Mouse (Mus musculus): Measurements from ENCODE around the gene Plcl1. TPM values are rescaled to one million over a fixed set of nuclear protein-coding genes. Genes with fewer than 3 reads are reported as not detected.

Plcl1 gene
- total RNA-seq, 2 experiments from 2014 or later = 2.9 to 4.1 TPM

DNA sequence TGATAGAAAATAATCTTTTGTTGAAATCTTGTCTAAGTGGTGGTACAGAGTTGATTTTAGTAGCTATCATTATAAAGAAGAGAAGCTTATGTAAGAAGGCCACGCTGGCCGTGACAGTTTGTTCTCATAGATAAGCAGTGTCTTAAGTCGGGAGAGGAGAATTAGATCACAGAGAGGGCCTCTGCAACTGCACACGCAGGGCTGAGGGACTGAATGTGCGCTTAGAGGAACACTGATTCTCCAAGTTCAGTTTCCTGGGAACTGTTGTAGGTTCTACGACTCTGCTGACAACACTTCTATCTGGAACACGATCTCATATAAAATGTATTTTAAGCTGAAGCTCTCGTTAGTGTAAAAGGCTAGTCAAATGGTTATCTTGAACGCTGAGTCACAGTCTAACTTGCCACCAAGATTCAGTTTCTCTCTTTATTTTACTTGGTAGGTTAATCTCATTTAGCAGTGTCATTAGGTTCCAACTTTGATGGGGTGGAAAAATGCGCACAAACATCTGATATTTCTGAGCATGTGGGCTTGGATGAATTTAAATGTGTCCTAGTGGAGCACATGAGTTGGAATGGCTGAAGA is 288.0 kb downstream of the Plcl1 start:
- intact Hi-C loops (cut with DNase I) = no loop called here
- no peak for DNase-seq

DNA sequence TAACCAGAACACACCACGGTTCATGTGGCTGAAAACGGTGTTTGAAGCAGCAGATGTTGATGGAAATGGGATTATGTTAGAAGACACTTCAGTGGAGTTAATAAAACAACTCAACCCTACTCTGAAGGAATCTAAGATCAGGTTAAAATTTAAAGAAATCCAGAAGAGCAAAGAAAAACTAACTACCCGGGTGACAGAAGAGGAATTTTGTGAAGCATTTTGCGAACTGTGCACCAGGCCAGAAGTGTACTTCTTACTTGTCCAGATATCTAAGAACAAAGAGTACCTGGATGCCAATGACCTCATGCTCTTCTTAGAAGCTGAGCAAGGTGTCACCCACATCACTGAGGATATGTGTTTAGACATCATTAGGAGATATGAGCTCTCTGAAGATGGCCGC is 290.5 kb downstream of the Plcl1 start:
- DNase-seq = no peak
- intact Hi-C loops (cut with DNase I) = no loop called here

- DNase-seq = no peak
- intact Hi-C loops (cut with DNase I) = no loop called here
These were observed 293.8 kb downstream of the Plcl1 start for GRCm38 (mm10) chr1:55699393-55699970.

- DNase-seq = no peak
- intact Hi-C loops (cut with DNase I) = no loop called here
These were observed 294.3 kb downstream of the Plcl1 start for GRCm38 (mm10) chr1:55700016-55700415.

DNA sequence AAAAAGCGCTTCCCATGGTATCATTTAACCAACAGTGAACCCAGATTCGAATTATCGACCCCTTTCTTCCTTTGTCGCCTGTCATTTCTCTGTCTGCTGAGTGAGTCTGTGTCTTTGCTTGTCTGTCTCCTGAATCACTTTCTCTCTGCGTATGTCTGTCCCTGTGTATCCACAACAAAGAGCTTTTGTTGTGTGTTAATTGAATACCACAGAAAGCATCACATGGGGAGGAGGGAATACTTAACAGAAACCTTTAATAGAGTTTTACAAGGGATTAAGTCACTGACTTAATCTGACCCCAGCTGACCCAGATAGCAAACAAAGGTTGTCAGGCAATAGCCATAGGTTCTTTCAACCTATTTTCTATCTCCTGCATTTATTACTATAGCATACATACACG is 295.0 kb downstream of the Plcl1 start:
- intact Hi-C loops (cut with DNase I) = no loop called here
- no peak for DNase-seq

- DNase-seq = no peak
- intact Hi-C loops (cut with DNase I) = no loop called here
These were observed 295.9 kb downstream of the Plcl1 start for GRCm38 (mm10) chr1:55701601-55702000.

GRCm38 (mm10) chr1:55702106-55702505 is 296.4 kb downstream of the Plcl1 start:
- intact Hi-C loops (cut with DNase I) = no loop called here
- no peak for DNase-seq

- no peak for DNase-seq
- intact Hi-C loops (cut with DNase I) = no loop called here
These were observed 299.0 kb downstream of the Plcl1 start for GRCm38 (mm10) chr1:55704707-55705106.

DNA sequence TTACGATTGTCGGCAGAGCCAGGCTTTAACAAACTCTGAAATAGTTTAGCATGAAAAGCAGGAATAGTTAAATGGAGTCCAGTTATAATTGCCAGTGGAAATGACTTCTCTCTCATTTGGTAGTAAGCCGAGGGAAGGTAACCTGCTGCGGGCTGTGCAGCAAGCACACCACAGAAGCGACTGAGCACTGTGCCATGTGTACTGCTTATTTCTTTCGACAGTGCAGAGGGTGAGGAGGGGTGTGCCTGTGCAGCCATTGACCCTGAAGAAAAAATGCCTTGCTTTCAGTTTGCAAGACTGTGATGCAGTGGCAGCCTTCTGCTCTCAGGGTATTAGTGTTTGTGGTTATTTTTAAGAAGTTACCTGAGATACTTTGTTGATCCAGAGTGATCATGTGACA is 299.5 kb downstream of the Plcl1 start:
- intact Hi-C loops (cut with DNase I) = no loop called here
- no peak for DNase-seq

DNA sequence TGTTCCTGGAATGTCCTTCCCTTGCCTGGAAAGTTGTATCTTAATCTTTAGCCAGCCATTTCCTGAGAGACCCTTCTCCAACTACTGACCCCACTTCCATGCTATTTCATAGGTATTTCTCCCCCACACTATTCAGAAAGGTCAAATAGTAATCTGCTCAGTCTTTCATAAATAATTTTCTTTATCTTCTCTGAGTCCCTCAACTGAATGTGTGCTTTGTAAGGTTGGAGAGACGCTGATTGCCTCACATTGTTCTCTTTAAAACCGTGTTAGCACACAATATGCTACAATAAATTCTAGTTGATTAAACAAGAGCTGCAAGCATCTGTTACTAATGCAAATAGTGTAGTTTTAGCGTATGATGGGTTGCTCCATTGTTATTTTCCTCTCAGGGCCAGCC is 300.0 kb downstream of the Plcl1 start:
- no peak for DNase-seq
- intact Hi-C loops (cut with DNase I) = no loop called here

GRCm38 (mm10) chr1:55706933-55707332 is 301.2 kb downstream of the Plcl1 start:
- intact Hi-C loops (cut with DNase I) = no loop called here
- DNase-seq = no peak

GRCm38 (mm10) chr1:55717283-55717803 is 311.6 kb downstream of the Plcl1 start:
- no peak for DNase-seq
- intact Hi-C loops (cut with DNase I) = no loop called here

- no peak for DNase-seq
- intact Hi-C loops (cut with DNase I) = no loop called here
These were observed 319.7 kb downstream of the Plcl1 start for GRCm38 (mm10) chr1:55725428-55725827.

DNA sequence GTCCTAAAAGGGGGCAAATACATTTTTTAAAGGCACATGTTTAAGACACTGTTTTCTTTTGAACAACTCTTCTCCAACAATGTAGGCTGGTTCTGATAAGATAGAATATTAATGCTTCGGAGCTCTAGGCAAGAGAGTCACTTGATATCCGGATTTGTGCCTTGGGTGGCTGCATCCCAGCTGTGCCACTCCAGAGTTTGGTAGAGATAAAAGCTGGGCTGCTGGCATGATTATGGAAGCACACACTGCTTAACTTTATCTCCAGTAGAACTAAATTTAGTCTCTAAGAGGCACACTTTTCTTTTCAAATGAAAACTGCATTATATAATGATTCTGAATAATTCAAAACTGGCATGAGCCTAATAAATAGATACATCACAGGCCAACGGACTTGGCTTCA is 323.6 kb downstream of the Plcl1 start:
- intact Hi-C loops (cut with DNase I) = no loop called here
- no peak for DNase-seq

GRCm38 (mm10) chr1:55732951-55733350 is 327.2 kb downstream of the Plcl1 start:
- intact Hi-C loops (cut with DNase I) = loop anchor here (10.0 kb wide), 1 partner anchor 488 kb away; no protein-coding TSS in a partner anchor
- DNase-seq = no peak

GRCm38 (mm10) chr1:55736054-55736740 is 330.5 kb downstream of the Plcl1 start:
- peak; percentile 62 to 85 for DNase-seq

DNA sequence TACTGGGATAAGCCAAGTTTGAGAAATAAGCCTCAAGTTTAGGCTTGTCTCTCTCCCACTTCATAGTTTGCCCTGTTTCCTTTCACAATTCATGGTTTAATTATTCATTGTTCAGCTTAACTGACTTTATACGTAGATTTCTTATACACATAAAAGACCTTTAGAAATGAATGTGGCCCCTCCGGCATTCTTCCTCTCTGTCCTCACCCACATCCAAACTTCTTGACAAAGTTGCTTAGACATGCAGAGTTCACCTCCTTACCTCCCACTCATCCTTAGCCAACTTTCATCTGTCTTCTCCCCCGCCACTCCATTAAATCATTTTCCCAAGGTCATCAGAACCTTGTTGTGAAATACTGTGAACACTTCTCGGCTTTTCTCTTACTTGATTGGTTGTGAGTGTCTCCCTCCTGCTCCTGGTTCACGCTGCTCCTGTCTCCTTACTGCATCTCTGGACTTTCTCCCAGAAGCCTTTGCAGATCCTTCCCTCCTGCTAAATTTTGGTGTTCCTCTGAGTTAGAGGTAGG is 331.1 kb downstream of the Plcl1 start:
- DNase-seq = no peak
- intact Hi-C loops (cut with DNase I) = loop anchor here (1.0 to 10.0 kb wide), 3 partner anchors 100 to 492 kb away; no protein-coding TSS in a partner anchor

More at GRCm38 (mm10) chr1:55736054-55736740, 330.5 kb downstream of the Plcl1 start:
- intact Hi-C loops (cut with DNase I) = loop anchor here (1.0 to 10.0 kb wide), 3 partner anchors 101 to 491 kb away; no protein-coding TSS in a partner anchor

DNA sequence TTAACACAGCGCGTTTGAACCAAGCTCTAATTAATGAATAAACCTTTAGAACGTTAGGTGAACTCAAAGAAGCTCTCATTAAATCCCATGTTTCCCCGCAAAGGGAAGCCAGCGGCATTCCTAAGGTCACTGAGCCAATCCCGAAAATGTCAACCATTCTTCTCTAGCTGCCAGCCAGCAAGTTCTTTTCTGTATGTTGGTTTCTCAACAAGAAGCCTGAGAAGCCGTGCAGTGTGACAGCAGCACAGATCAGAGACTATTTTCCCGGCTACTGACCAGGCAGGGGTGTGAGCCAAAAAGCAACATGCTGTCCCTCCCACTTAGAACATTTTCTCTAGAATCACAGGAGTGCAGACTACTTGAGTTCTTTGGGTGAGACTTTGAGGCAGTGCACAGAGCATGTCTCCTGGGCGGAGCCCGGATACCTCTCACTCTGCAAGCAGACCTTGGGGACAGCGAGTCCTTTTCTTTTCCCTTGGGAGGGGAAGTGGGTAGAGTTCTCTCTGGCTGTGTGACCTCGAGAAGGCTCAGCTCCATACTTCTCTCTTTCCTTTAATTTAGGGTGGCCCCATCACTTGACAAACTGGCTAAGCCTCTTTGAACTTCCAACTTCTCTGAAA is 333.1 kb downstream of the Plcl1 start:
- intact Hi-C loops (cut with DNase I) = loop anchor here (5.0 to 10.0 kb wide), 2 partner anchors 98 to 494 kb away; no protein-coding TSS in a partner anchor
- no peak for DNase-seq

DNA sequence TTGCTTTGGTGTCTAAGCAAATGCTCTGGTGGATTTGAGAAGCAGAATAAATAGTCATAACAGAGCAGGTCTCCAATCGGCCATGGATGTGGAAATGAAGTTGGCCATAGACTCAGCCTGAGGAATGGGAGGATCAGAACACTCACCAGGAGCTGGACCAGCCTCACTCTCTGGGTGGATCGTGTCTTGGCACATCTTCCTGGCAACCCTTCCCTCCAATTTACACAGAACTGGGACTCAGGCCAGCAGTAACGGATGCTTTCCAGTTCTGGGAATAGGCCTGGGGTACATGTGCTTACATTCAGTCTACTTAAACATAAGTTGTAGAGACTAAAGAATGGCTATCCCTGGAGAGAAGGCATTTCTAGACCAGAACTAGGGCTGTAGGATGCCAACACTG is 336.2 kb downstream of the Plcl1 start:
- no peak for DNase-seq
- intact Hi-C loops (cut with DNase I) = no loop called here

- no peak for DNase-seq
- intact Hi-C loops (cut with DNase I) = no loop called here
These were observed 342.8 kb downstream of the Plcl1 start for GRCm38 (mm10) chr1:55748516-55748915.

DNA sequence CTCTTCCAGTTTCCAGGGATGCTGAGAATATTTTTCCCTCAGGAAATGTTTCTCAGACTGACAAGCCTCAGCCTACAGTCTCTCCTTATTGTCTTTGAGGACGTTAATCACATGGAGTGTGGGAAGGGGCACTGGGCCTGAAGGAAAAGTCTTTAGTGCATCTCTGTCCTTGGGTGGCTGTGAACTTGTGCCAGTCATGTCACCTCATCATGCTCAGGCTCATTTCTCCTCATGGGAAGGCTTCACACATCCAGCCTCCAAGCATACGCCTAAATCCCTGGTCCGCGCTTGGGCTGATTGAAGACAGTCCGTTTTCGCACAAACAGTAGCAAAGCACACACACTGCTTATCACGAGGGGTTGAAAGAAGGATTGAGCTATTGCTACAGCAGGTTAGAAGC is 344.0 kb downstream of the Plcl1 start:
- no peak for DNase-seq
- intact Hi-C loops (cut with DNase I) = no loop called here
